Mouse (Mus musculus) forebrain, embryonic 16.5 days (tissue): Measurements from ENCODE around the gene Zar1l. TPM values are rescaled to one million over a fixed set of nuclear protein-coding genes. Genes with fewer than 3 reads are reported as not detected.
A peak's percentile ranks its signal among the peaks of the same experiment; 100 is the strongest.

Experiments
- ATAC-seq: fragments of 200-750 bp; cut with Nextera tagmentation; 2 replicates; pipeline ENCODE4 v1.8.0; 2017; ENCODE audit warnings: mild to moderate bottlenecking, moderate library complexity
- H3K27ac ChIP-seq: fragments of 300-500 bp; sonication (generic); 2 replicates; pipeline ENCODE4 v1.5.1; 2014; ENCODE audit warnings: low read length, control low read depth
- H3K27me3 ChIP-seq: fragments of 300-500 bp; sonication (generic); replicated peaks from 2 replicates; pipeline ENCODE4 v1.6.1; 2014; ENCODE audit warnings: low read length; ENCODE audit not compliant: control insufficient read depth, insufficient read depth
- H3K36me3 ChIP-seq: fragments of 300-500 bp; sonication (generic); 2 replicates; pipeline ENCODE4 v1.6.1; 2014; ENCODE audit not compliant: control insufficient read depth, insufficient read depth
- H3K4me1 ChIP-seq: fragments of 300-500 bp; sonication (generic); replicated peaks from 2 replicates; pipeline ENCODE4 v1.6.1; 2014; ENCODE audit warnings: low read length; ENCODE audit not compliant: control insufficient read depth, insufficient read depth
- H3K4me2 ChIP-seq: fragments of 300-500 bp; sonication (generic); 2 replicates; pipeline ENCODE4 v1.6.1; 2014; ENCODE audit warnings: mild to moderate bottlenecking, low read length, control low read depth
- H3K4me3 ChIP-seq: fragments of 300-500 bp; sonication (generic); replicated peaks from 2 replicates; pipeline ENCODE4 v1.5.1; 2014; ENCODE audit warnings: mild to moderate bottlenecking, low read length, control low read depth
- H3K9ac ChIP-seq: fragments of 300-500 bp; sonication (generic); replicated peaks from 2 replicates; pipeline ENCODE4 v1.6.1; 2014; ENCODE audit warnings: low read depth, low read length, control low read depth
- H3K9me3 ChIP-seq: fragments of 300-500 bp; sonication (generic); 2 replicates; pipeline ENCODE4 v1.6.1; 2016; ENCODE audit warnings: low read length; ENCODE audit not compliant: control insufficient read depth
- WGBS: fragments of 180-500 bp; shearing (Covaris S2); extraction: QIAGEN DNeasy Blood & Tissue Kit; methylation state at CpG from one replicate; pipeline ENCODE4 v1.1.7; 2014; 5-methylcytosine and 5-hydroxymethylcytosine counted together
- polyA plus RNA-seq: library from polyadenylated mRNA; unstranded; fragments of >200 nt; fragmentation: Nextera tagmentation; extraction: Ambion mirVana; gene quantifications from 2 replicates; pipeline ENCODE4 v1.2.1, GENCODE M21; 2015

Zar1l gene
- not detected in 2 replicates for polyA plus RNA-seq

GRCm38 (mm10) chr5:150518064-150518463, at the start of gene Zar1l:
TSS of gene Zar1l (minus strand) at chr5:150518164.
- WGBS = 52% methylated on average over 4 of the region's 4 CpGs
- H3K4me2 ChIP-seq = no peak within 1 kb of the TSS
- H3K9ac ChIP-seq = no peak within 1 kb of the TSS
- no peaks in the 10 kb centered on the region for H3K27me3 ChIP-seq
- H3K9me3 ChIP-seq = no peaks in the 10 kb centered on the region
- no peak within 1 kb of the TSS for H3K27ac ChIP-seq
- peaks cover 1% of the 10 kb centered on the region for H3K4me1 ChIP-seq
- no peak within 1 kb of the TSS for H3K4me3 ChIP-seq
- ATAC-seq = no peak
- no peaks in the 10 kb centered on the region for H3K36me3 ChIP-seq

GRCm38 (mm10) chr5:150566971-150567370, 49.0 kb upstream of the Zar1l start:
- no peak for ATAC-seq
- Histone ChIP-seq H3K9me3 (no peaks in the 10 kb centered on the region), H3K9ac (no peak overlapping the region), H3K36me3 (no peaks in the 10 kb centered on the region), H3K27ac (no peak overlapping the region), H3K27me3 (no peaks in the 10 kb centered on the region), H3K4me2 (no peak overlapping the region), H3K4me1 (no peaks in the 10 kb centered on the region), H3K4me3 (no peak overlapping the region)
- 87% methylated on average over 5 of the region's 5 CpGs for WGBS

GRCm38 (mm10) chr5:150566226-150566625, 48.3 kb upstream of the Zar1l start:
- no peak for ATAC-seq
- no peaks in the 10 kb centered on the region for H3K4me1 ChIP-seq
- no peak overlapping the region for H3K4me3 ChIP-seq
- 50% methylated on average over 3 of the region's 3 CpGs for whole genome bisulfite sequencing
- H3K36me3 ChIP-seq = no peaks in the 10 kb centered on the region
- H3K9ac ChIP-seq = no peak overlapping the region
- no peak overlapping the region for H3K4me2 ChIP-seq
- H3K27ac ChIP-seq = no peak overlapping the region
- H3K9me3 ChIP-seq = no peaks in the 10 kb centered on the region
- no peaks in the 10 kb centered on the region for H3K27me3 ChIP-seq

GRCm38 (mm10) chr5:150564426-150564825, 46.5 kb upstream of the Zar1l start:
- no peak for ATAC-seq
- no peaks in the 10 kb centered on the region for H3K27me3 ChIP-seq
- H3K9me3 ChIP-seq = no peaks in the 10 kb centered on the region
- no peaks in the 10 kb centered on the region for H3K4me1 ChIP-seq
- no peak overlapping the region for H3K27ac ChIP-seq
- no peak overlapping the region for H3K9ac ChIP-seq
- 93% methylated on average over 6 of the region's 6 CpGs for WGBS
- H3K4me2 ChIP-seq = no peak overlapping the region
- H3K4me3 ChIP-seq = no peak overlapping the region
- no peaks in the 10 kb centered on the region for H3K36me3 ChIP-seq

GRCm38 (mm10) chr5:150561783-150562182, 43.8 kb upstream of the Zar1l start:
- Histone ChIP-seq H3K27ac (no peak overlapping the region), H3K4me3 (no peak overlapping the region), H3K9ac (no peak overlapping the region), H3K4me2 (no peak overlapping the region), H3K36me3 (0 out of 2 replicates have a peak, but pooled peaks cover 2% of the 10 kb centered on the region), H3K9me3 (no peaks in the 10 kb centered on the region), H3K27me3 (no peaks in the 10 kb centered on the region), H3K4me1 (no peaks in the 10 kb centered on the region)
- no peak for ATAC-seq
- WGBS = 93% methylated on average over 5 of the region's 5 CpGs

GRCm38 (mm10) chr5:150561376-150561775, 43.4 kb upstream of the Zar1l start:
- no peak overlapping the region for H3K9ac ChIP-seq
- H3K4me2 ChIP-seq = no peak overlapping the region
- no peak for ATAC-seq
- 0 out of 2 replicates have a peak, but pooled peaks cover 2% of the 10 kb centered on the region for H3K36me3 ChIP-seq
- H3K27ac ChIP-seq = no peak overlapping the region
- no peaks in the 10 kb centered on the region for H3K9me3 ChIP-seq
- no peak overlapping the region for H3K4me3 ChIP-seq
- H3K27me3 ChIP-seq = no peaks in the 10 kb centered on the region
- no peaks in the 10 kb centered on the region for H3K4me1 ChIP-seq

- Histone ChIP-seq H3K36me3 (0 out of 2 replicates have a peak, but pooled peaks cover 2% of the 10 kb centered on the region), H3K9me3 (no peaks in the 10 kb centered on the region), H3K4me3 (no peak overlapping the region), H3K27ac (no peak overlapping the region), H3K4me1 (no peaks in the 10 kb centered on the region), H3K27me3 (no peaks in the 10 kb centered on the region), H3K4me2 (no peak overlapping the region), H3K9ac (no peak overlapping the region)
- no peak for ATAC-seq
- WGBS = 97% methylated on average over 5 of the region's 5 CpGs
These were observed 42.9 kb upstream of the Zar1l start for GRCm38 (mm10) chr5:150560851-150561250.

GRCm38 (mm10) chr5:150559519-150560103, 41.6 kb upstream of the Zar1l start:
- H3K4me1 ChIP-seq = no peaks in the 10 kb centered on the region
- H3K9me3 ChIP-seq = no peaks in the 10 kb centered on the region
- WGBS = 96% methylated on average over 6 of the region's 6 CpGs
- no peak for ATAC-seq
- H3K27me3 ChIP-seq = no peaks in the 10 kb centered on the region
- peaks cover 2% of the 10 kb centered on the region; the same call in 1 of the 2 replicates for H3K36me3 ChIP-seq
- no peak overlapping the region for H3K27ac ChIP-seq
- no peak overlapping the region for H3K4me3 ChIP-seq
- H3K4me2 ChIP-seq = no peak overlapping the region
- H3K9ac ChIP-seq = no peak overlapping the region

GRCm38 (mm10) chr5:150551637-150552036, 33.7 kb upstream of the Zar1l start:
- no peak overlapping the region for H3K9ac ChIP-seq
- 0 out of 2 replicates have a peak, but pooled peaks cover 2% of the 10 kb centered on the region for H3K4me1 ChIP-seq
- ATAC-seq = 0 out of 2 replicates have a peak, but pooled peaks have one; percentile 49
- H3K4me3 ChIP-seq = no peak overlapping the region
- no peaks in the 10 kb centered on the region for H3K9me3 ChIP-seq
- H3K36me3 ChIP-seq = peaks cover 2% of the 10 kb centered on the region
- H3K27ac ChIP-seq = no peak overlapping the region
- no peaks in the 10 kb centered on the region for H3K27me3 ChIP-seq
- WGBS = 46% methylated on average over 3 of the region's 3 CpGs
- H3K4me2 ChIP-seq = no peak overlapping the region

- 87% methylated on average over 2 of the region's 2 CpGs for WGBS
- Histone ChIP-seq H3K9ac (no peak overlapping the region), H3K27me3 (no peaks in the 10 kb centered on the region), H3K36me3 (0 out of 2 replicates have a peak, but pooled peaks cover 7% of the 10 kb centered on the region), H3K4me3 (no peak overlapping the region), H3K9me3 (no peaks in the 10 kb centered on the region), H3K4me2 (no peak overlapping the region), H3K27ac (no peak overlapping the region), H3K4me1 (no peaks in the 10 kb centered on the region)
- ATAC-seq = no peak
These were observed 25.2 kb upstream of the Zar1l start for GRCm38 (mm10) chr5:150543184-150543583.
